Mouse (Mus musculus): Measurements from ENCODE around the gene Psapl1. TPM values are rescaled to one million over a fixed set of nuclear protein-coding genes. Genes with fewer than 3 reads are reported as not detected.

Psapl1 gene
- not detected for polyA plus RNA-seq (2017; shearing (Covaris generic))

GRCm38 (mm10) chr5:36203916-36204315 lies at the start of gene Psapl1:
Gene Psapl1 (plus strand): TSS chr5:36204021.

Other genes with a start within 250 kb of the Psapl1 start
- not detected for gene Sorcs2, start 194.1 kb downstream of the Psapl1 start, polyA plus RNA-seq (2017; shearing (Covaris generic))

All from effector memory CD4-positive, alpha-beta T cell, adult 7 months (primary cell).